41 mouse cellular contexts compared by ENCODE assay signal in the genomic region with DNA sequence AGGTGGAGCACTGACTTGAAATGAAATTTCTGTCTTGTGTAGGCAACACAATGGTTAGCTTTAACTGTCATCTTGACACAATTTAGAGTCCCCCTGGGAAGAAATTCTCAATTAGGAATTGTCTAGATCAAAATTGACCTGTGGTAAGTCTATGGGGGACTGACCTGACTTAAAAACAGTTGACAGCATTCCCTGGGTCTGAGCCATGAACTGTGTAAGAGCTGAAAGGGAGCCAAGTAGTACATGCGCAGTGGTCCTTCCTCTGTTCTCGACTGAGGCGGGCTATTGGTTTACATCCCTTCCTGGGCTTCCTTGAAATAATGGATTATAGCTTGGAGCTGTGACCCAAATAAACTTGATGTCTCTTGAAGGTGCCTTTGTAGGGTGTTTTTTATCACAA. TPM values are rescaled to one million over a fixed set of nuclear protein-coding genes. Genes with fewer than 3 reads are reported as not detected.
A peak's percentile ranks its signal among the peaks of the same experiment; 100 is the strongest.
DNase-seq lines count a peak whose midpoint lies in the region; ATAC-seq and TF ChIP-seq lines count a peak whose summit lies in the region.
"Had no signal": no experiment of that assay in that cellular context is flagged by ENCODE, and none has a peak within 500 bp of the region (broad histone marks: within the 10 kb centered on the region; RNA-seq: fewer than 3 reads in every experiment).

No protein-coding gene starts in this region.

- no peak overlapping the region for H3K9ac ChIP-seq in heart, postnatal 0 days (replicated peaks; ENCODE audit: low read depth, low read length)
- H3K9ac ChIP-seq: embryonic facial prominence, embryonic 12.5 days; limb, embryonic 12.5 days; liver, embryonic 15.5 days; midbrain, embryonic 15.5 days; neural tube, embryonic 15.5 days had no signal

- no peak overlapping the region for H3K27ac ChIP-seq in heart, postnatal 0 days (ENCODE audit: low read depth)
- H3K27ac ChIP-seq: embryonic facial prominence, embryonic 12.5 days; limb, embryonic 12.5 days; liver, embryonic 15.5 days; midbrain, embryonic 15.5 days; neural tube, embryonic 15.5 days had no signal

- peak; percentile 41 for DNase-seq in adrenal gland, postnatal 14 days
- DNase-seq in adrenal gland, adult 8-10 months: no peak
- peak; percentile 18 for DNase-seq in heart, postnatal 0 days (ENCODE audit: low spot score)
- no peak for DNase-seq in heart, postnatal 25 days (ENCODE audit: low spot score)
- peak; percentile 30 for DNase-seq in kidney, postnatal 10 days
- no peak for DNase-seq in kidney, postnatal 36 days
- DNase-seq in lung, postnatal 14 days: peak; percentile 8
- no peak for DNase-seq in lung, adult 2 months
- DNase-seq: cerebellum, adult 2 months; embryo, embryonic 11 days; gastrocnemius, postnatal 14 days; kidney, adult 8-10 months; retina, postnatal 1 day; right cerebral cortex, postnatal 14 days; thymus, postnatal 4 days had no signal

- no peaks in the 10 kb centered on the region for H3K9me3 ChIP-seq in heart, postnatal 0 days (replicated peaks; ENCODE audit: control insufficient read depth, low read length)
- H3K9me3 ChIP-seq: embryonic facial prominence, embryonic 12.5 days; G1E; limb, embryonic 12.5 days; liver, embryonic 15.5 days; midbrain, embryonic 10.5 days; midbrain, embryonic 15.5 days; neural tube, embryonic 15.5 days had no signal

- no peaks in the 10 kb centered on the region for H3K4me1 ChIP-seq in heart, postnatal 0 days (ENCODE audit: control insufficient read depth, insufficient read depth)
- no peaks in the 10 kb centered on the region for H3K4me1 ChIP-seq in lung, adult 2 months (ENCODE audit: control insufficient read depth, insufficient read depth, low read length)
- H3K4me1 ChIP-seq: embryonic facial prominence, embryonic 12.5 days; limb, embryonic 12.5 days; liver, embryonic 15.5 days; midbrain, embryonic 15.5 days; neural tube, embryonic 15.5 days had no signal

- no peak for TF ChIP-seq EP300 in heart, postnatal 0 days (IDR thresholded peaks at IDR 0.05; ENCODE audit: low read depth)

- intact Hi-C loops in heart, postnatal 25 days (cut with DNase I): no loop called here

- no peak for TF ChIP-seq CTCF in heart, postnatal 0 days (IDR thresholded peaks at IDR 0.05; ENCODE audit: low read depth)
- TF ChIP-seq CTCF in lung, adult 2 months (IDR thresholded peaks at IDR 0.05; ENCODE audit: insufficient read depth, low read length): no peak

- no peaks in the 10 kb centered on the region for H3K36me3 ChIP-seq in heart, postnatal 0 days (replicated peaks; ENCODE audit: control insufficient read depth, insufficient read depth, low read length)
- H3K36me3 ChIP-seq: embryonic facial prominence, embryonic 12.5 days; G1E; limb, embryonic 12.5 days; liver, embryonic 15.5 days; midbrain, embryonic 10.5 days; midbrain, embryonic 15.5 days; neural tube, embryonic 15.5 days had no signal

- no peaks in the 10 kb centered on the region for H3K27me3 ChIP-seq in heart, postnatal 0 days (ENCODE audit: control insufficient read depth, insufficient read depth, low read length)
- H3K27me3 ChIP-seq: embryonic facial prominence, embryonic 12.5 days; limb, embryonic 12.5 days; liver, embryonic 15.5 days; midbrain, embryonic 15.5 days; neural tube, embryonic 15.5 days had no signal

- WGBS in heart, postnatal 0 days: 51% methylated on average over 3 of the region's 3 CpGs
- 47% methylated on average over 3 of the region's 3 CpGs for WGBS in lung, adult 2 months

- no peak overlapping the region for H3K4me3 ChIP-seq in heart, postnatal 0 days (ENCODE audit: low read depth, low read length)
- no peak overlapping the region for H3K4me3 ChIP-seq in lung, adult 2 months (replicated peaks; ENCODE audit: extremely low read depth, low read depth, low read length)
- H3K4me3 ChIP-seq: embryonic facial prominence, embryonic 12.5 days; limb, embryonic 12.5 days; liver, embryonic 15.5 days; midbrain, embryonic 10.5 days; midbrain, embryonic 15.5 days; neural tube, embryonic 15.5 days had no signal

- no peak for ATAC-seq in heart, postnatal 0 days (ENCODE audit: insufficient read depth, low read depth)
- ATAC-seq: forebrain, embryonic 14.5 days; hindbrain, embryonic 16.5 days; midbrain, embryonic 15.5 days had no signal

- no peak overlapping the region for H3K4me2 ChIP-seq in heart, postnatal 0 days (ENCODE audit: low read depth, low read length)
- H3K4me2 ChIP-seq: embryonic facial prominence, embryonic 12.5 days; limb, embryonic 12.5 days; liver, embryonic 15.5 days; midbrain, embryonic 15.5 days; neural tube, embryonic 15.5 days had no signal

- no peak for TF ChIP-seq POLR2A in lung, adult 2 months (IDR thresholded peaks at IDR 0.05; ENCODE audit: borderline replicate concordance, extremely low read depth, low read depth, low read length)

RNA-seq across cellular contexts. Expression of gene Strip1, which starts 15.5 kb away (rescaled TPM):
- 33.5 TPM in 2 replicates for total RNA-seq in adrenal gland, postnatal 14 days (2021)
- total RNA-seq in adrenal gland, adult 8-10 months (2022): 10 to 100 TPM; 30.1 to 40.2 (median 36.0) TPM
- total RNA-seq in heart, postnatal 0 days (2014; rRNA removed; ENCODE audit: low replicate concordance): 35.7 and 49.2 TPM in 2 replicates
- polyA plus RNA-seq in heart, postnatal 0 days (2015; fragmentation: Nextera tagmentation; extraction: Ambion mirVana): 23.5 and 24.0 TPM in 2 replicates
- 10 to 100 TPM; 18.8 to 21.9 TPM for total RNA-seq in heart, postnatal 25 days (2021)
- 35.3 and 43.6 TPM in 2 replicates for polyA plus RNA-seq in lung, adult 2 months (2012; rRNA removed)

RNA-seq across cellular contexts. Expression of gene Gm10961, which starts 15.8 kb away (rescaled TPM):
- total RNA-seq in adrenal gland, postnatal 14 days (2021): not detected in 2 replicates
- total RNA-seq in adrenal gland, adult 8-10 months (2022): not detected
- total RNA-seq in heart, postnatal 0 days (2014; rRNA removed; ENCODE audit: low replicate concordance): not detected in 2 replicates
- not detected in 2 replicates for polyA plus RNA-seq in heart, postnatal 0 days (2015; fragmentation: Nextera tagmentation; extraction: Ambion mirVana)
- total RNA-seq in heart, postnatal 25 days (2021): not detected
- not detected in 2 replicates for polyA plus RNA-seq in lung, adult 2 months (2012; rRNA removed)
- total RNA-seq: adrenal gland, postnatal 36 days; G1E; gastrocnemius, postnatal 14 days; heart, adult 18-20 months; layer of hippocampus, adult 18-20 months; layer of hippocampus, postnatal 10 days; left cerebral cortex, adult 18-20 months; left cerebral cortex, postnatal 25 days; liver, adult 2 months; megakaryocyte progenitor cell, adult 5-6 weeks had no signal
- polyA plus RNA-seq: brain, embryonic 14.5 days; cerebellum, adult 2 months; embryonic facial prominence, embryonic 12.5 days; forebrain, embryonic 14.5 days; G1E; heart, embryonic 16.5 days; hindbrain, embryonic 11.5 days; hindbrain, embryonic 16.5 days; intestine, embryonic 14.5 days; limb, embryonic 12.5 days; liver, adult 2 months; liver, embryonic 15.5 days; lung, embryonic 16.5 days; midbrain, embryonic 10.5 days; midbrain, embryonic 15.5 days; neural tube, embryonic 15.5 days; small intestine, adult 2 months; stomach, embryonic 14.5 days; testis, adult 2 months; thymus, postnatal 0 days had no signal

RNA-seq across cellular contexts. Expression of gene Ahcyl1, which starts 49.4 kb away (rescaled TPM):
- total RNA-seq in adrenal gland, postnatal 14 days (2021): 272 and 320 TPM in 2 replicates
- total RNA-seq in adrenal gland, adult 8-10 months (2022): 100 to 1,000 TPM; 213 to 241 (median 234) TPM
- 19.2 and 32.0 TPM in 2 replicates for total RNA-seq in heart, postnatal 0 days (2014; rRNA removed; ENCODE audit: low replicate concordance)
- polyA plus RNA-seq in heart, postnatal 0 days (2015; fragmentation: Nextera tagmentation; extraction: Ambion mirVana): 39.4 and 43.3 TPM in 2 replicates
- total RNA-seq in heart, postnatal 25 days (2021): 10 to 100 TPM; 80.0 to 81.1 TPM
- polyA plus RNA-seq in lung, adult 2 months (2012; rRNA removed): 33.7 and 53.1 TPM in 2 replicates

RNA-seq across cellular contexts. Expression of gene Alx3, which starts 52.1 kb away (rescaled TPM):
- not detected in 2 replicates for total RNA-seq in adrenal gland, postnatal 14 days (2021)
- total RNA-seq in adrenal gland, adult 8-10 months (2022): not detected
- total RNA-seq in heart, postnatal 0 days (2014; rRNA removed; ENCODE audit: low replicate concordance): not detected in 2 replicates
- not detected in 2 replicates for polyA plus RNA-seq in heart, postnatal 0 days (2015; fragmentation: Nextera tagmentation; extraction: Ambion mirVana)
- total RNA-seq in heart, postnatal 25 days (2021): not detected
- polyA plus RNA-seq in lung, adult 2 months (2012; rRNA removed): not detected in 2 replicates
- total RNA-seq: adrenal gland, postnatal 36 days; gastrocnemius, postnatal 14 days; heart, adult 18-20 months; liver, adult 2 months; megakaryocyte progenitor cell, adult 5-6 weeks had no signal
- polyA plus RNA-seq: G1E; intestine, embryonic 14.5 days; liver, adult 2 months; neural tube, embryonic 15.5 days; small intestine, adult 2 months; stomach, embryonic 14.5 days had no signal

Comparison
In these comparisons a context has a peak if more than half of its experiments do, and no peak if none do; other contexts are left out.
1. DNase-seq: peak in adrenal gland, postnatal 14 days (single experiment), heart, postnatal 0 days (single experiment), kidney, postnatal 10 days (single experiment) and lung, postnatal 14 days (single experiment); none in adrenal gland, adult 8-10 months (single experiment), heart, postnatal 25 days (single experiment), kidney, postnatal 36 days (0 of 2) and lung, adult 2 months (single experiment).